Mouse (Mus musculus) hindbrain, embryonic 14.5 days (tissue): Measurements from ENCODE around the gene Prorsd1. TPM values are rescaled to one million over a fixed set of nuclear protein-coding genes. Genes with fewer than 3 reads are reported as not detected.

Experiments used
- ATAC-seq: fragments of 200-750 bp; cut with Nextera tagmentation; 2 replicates; pipeline ENCODE4 v1.8.0; 2017; ENCODE audit warnings: moderate number of reproducible peaks, mild to moderate bottlenecking, moderate TSS enrichment, moderate library complexity; ENCODE audit not compliant: low FRiP score
- DNase-seq: peaks from one replicate; pipeline ENCODE4 v3.0.0-alpha.2; 2015; ENCODE audit warnings: low spot score
- H3K27ac ChIP-seq: fragments of 300-500 bp; sonication (generic); 2 replicates; pipeline ENCODE4 v1.5.1; 2014; ENCODE audit warnings: mild to moderate bottlenecking, moderate library complexity
- H3K27me3 ChIP-seq: fragments of 300-500 bp; sonication (generic); 2 replicates; pipeline ENCODE4 v1.6.1; 2014; ENCODE audit warnings: mild to moderate bottlenecking, low read length, mixed read lengths; ENCODE audit not compliant: control insufficient read depth, insufficient read depth
- H3K36me3 ChIP-seq: fragments of 300-500 bp; sonication (generic); replicated peaks from 2 replicates; pipeline ENCODE4 v1.6.1; 2014; ENCODE audit not compliant: control insufficient read depth, insufficient read depth
- H3K4me1 ChIP-seq: fragments of 300-500 bp; sonication (generic); replicated peaks from 2 replicates; pipeline ENCODE4 v1.6.1; 2014; ENCODE audit warnings: antibody characterized with exemption, low read length, mixed read lengths; ENCODE audit not compliant: control insufficient read depth, insufficient read depth
- H3K4me2 ChIP-seq: fragments of 300-500 bp; sonication (generic); replicated peaks from 2 replicates; pipeline ENCODE4 v1.6.1; 2014; ENCODE audit warnings: mild to moderate bottlenecking, moderate library complexity
- H3K4me3 ChIP-seq: fragments of 300-500 bp; sonication (generic); replicated peaks from 2 replicates; pipeline ENCODE4 v1.5.1; 2014; ENCODE audit warnings: mild to moderate bottlenecking, low read length
- H3K9ac ChIP-seq: fragments of 300-500 bp; sonication (generic); 2 replicates; pipeline ENCODE4 v1.6.1; 2014
- H3K9me3 ChIP-seq: fragments of 300-500 bp; sonication (generic); 2 replicates; pipeline ENCODE4 v1.6.1; 2016; ENCODE audit warnings: low read length; ENCODE audit not compliant: control insufficient read depth
- WGBS: fragments of 180-500 bp; shearing (Covaris S2); extraction: QIAGEN DNeasy Blood & Tissue Kit; methylation state at CpG from one replicate; pipeline ENCODE4 v1.1.7; 2014; 5-methylcytosine and 5-hydroxymethylcytosine counted together
- polyA plus RNA-seq: library from polyadenylated mRNA; unstranded; fragments of >200 nt; fragmentation: Nextera tagmentation; extraction: Ambion mirVana; gene quantifications from 2 replicates; pipeline ENCODE4 v1.2.1, GENCODE M21; 2014

Prorsd1 gene
- polyA plus RNA-seq, 1 experiment from 2014 or later, result 15.4 TPM

DNA sequence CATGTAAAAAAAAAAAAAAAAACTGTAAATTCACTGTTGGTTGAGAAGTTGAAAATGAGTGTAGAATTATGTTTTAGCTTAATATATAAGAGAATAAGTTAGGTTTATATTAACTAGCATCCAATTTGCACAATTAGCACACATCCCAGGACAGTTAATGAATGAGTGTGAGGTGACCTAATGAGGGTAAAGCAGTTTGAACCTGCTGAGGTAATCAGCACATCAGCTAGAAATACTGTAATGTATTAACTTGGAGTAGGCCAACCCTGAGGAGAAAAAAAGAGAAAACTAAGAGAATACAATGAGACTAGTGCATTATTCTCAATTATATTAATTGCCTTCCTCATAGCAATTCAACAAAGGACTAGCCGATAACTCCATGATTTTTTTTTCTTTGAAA lies 5.4 kb downstream of the Prorsd1 start:
- Histone ChIP-seq H3K36me3 (peaks cover 55% of the 10 kb centered on the region), H3K4me2 (no peak overlapping the region), H3K9me3 (no peaks in the 10 kb centered on the region), H3K27me3 (no peaks in the 10 kb centered on the region), H3K9ac (no peak overlapping the region), H3K4me1 (no peaks in the 10 kb centered on the region), H3K27ac (no peak overlapping the region), H3K4me3 (no peak overlapping the region)
- WGBS, result 100% methylated on average over 1 of the region's 1 CpGs
- ATAC-seq, result no peak
- DNase-seq, result no peak

DNA sequence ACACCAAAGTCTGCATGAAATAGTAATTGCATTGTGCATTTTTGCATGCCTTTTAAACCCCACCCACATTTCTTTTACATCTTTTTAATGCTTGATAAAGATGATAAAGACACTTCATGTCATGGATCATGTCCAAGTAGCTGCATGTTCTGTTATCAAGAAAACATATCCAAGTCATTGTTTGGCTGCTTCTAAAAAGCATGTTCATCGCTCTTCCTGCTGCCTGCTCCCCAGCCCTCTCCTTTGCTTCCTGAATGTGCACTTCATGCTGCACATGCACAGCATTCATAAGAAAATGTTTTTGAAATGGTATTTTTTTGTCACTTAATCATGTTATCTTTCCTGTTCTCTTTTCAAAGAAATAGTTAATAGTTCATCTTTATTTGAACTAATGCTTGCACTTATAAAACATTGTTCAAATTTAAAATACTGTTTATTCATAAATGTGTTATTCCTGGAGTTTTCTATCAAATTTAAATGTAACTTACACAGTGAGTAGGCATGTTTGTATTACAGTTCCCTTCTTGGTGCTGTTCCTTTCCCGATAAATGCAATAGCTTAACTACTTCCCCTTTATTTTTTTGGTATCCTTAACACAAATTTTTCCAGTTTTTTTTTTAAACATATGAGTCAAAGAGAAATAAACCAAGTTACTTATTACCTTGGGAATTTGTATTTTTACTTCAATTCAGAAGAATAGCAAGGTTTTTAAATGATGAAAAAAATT lies 9.8 kb downstream of the Prorsd1 start:
- ATAC-seq (no peak), DNase-seq (no peak)
- Histone ChIP-seq H3K4me3 (no peak overlapping the region), H3K27ac (no peak overlapping the region), H3K4me1 (no peaks in the 10 kb centered on the region), H3K36me3 (peaks cover 71% of the 10 kb centered on the region), H3K9ac (no peak overlapping the region), H3K4me2 (no peak overlapping the region), H3K9me3 (no peaks in the 10 kb centered on the region), H3K27me3 (no peaks in the 10 kb centered on the region)
- 98% methylated on average over 2 of the region's 2 CpGs for WGBS

DNA sequence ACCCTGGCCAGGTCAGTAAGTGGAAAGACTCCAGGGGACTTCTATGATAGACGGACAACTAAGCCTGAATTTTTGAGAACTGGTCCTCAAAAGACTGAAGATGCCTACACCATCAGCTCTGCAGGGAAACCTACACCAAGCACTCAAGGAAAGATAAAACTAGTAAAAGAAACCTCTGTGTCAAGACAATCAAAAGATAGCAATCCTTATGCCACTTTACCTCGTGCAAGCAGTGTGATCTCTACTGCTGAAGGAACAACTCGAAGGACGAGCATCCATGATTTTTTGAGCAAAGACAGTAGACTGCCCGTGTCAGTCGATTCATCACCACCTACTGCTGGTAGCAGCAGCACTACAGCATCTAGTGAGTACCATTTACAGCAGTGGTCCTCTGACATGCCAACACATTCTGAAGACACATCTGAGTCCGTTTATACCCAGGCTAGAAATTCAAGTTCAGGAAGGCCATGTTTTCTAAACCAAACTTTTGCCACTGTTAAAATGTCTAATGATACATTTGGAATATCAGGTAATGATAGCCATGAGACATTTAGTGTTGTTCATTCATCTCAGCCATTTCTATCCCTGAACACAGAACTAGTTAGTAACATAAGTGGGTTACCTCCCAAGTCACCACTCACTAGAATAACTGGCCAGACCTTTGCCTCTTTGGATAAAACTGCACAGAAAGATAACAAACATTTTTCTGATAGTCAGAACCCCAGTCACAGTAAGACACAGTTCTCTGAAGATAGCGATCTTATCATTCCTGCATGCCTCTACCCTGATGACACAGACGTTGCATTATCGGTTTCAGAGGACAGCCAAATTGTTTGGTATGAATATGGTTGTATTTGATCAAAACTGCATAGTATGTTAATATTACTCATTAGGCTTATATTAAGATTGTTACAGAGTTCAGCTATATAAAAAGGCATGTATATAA lies 10.6 kb downstream of the Prorsd1 start:
- Histone ChIP-seq H3K4me1 (no peaks in the 10 kb centered on the region), H3K27me3 (no peaks in the 10 kb centered on the region), H3K9me3 (no peaks in the 10 kb centered on the region), H3K36me3 (peaks cover 71% of the 10 kb centered on the region), H3K9ac (no peak overlapping the region), H3K4me2 (no peak overlapping the region), H3K4me3 (no peak overlapping the region), H3K27ac (no peak overlapping the region)
- WGBS, result 94% methylated on average over 10 of the region's 10 CpGs
- ATAC-seq (no peak), DNase-seq (no peak)

DNA sequence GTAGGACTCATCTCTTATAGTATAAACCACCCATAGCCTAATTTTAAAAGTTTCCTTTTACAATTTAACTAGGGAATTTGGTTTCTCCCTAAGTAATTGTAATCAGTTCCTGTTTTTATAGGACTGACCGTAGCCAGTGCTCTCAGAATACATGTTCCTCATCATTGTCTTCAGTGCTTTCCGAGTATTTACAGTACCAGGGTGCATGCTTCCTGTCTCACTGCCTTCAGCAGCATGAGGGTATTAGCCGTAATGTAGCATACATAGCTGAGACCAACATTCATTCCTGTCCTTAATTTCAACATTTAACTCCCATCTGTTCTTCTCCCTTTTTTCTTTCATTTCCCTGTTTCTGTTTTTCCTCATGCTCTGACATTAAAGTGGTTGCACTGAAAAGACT lies 17.9 kb downstream of the Prorsd1 start:
- WGBS, result 91% methylated on average over 3 of the region's 3 CpGs
- H3K36me3 ChIP-seq, result peaks cover 59% of the 10 kb centered on the region

DNA sequence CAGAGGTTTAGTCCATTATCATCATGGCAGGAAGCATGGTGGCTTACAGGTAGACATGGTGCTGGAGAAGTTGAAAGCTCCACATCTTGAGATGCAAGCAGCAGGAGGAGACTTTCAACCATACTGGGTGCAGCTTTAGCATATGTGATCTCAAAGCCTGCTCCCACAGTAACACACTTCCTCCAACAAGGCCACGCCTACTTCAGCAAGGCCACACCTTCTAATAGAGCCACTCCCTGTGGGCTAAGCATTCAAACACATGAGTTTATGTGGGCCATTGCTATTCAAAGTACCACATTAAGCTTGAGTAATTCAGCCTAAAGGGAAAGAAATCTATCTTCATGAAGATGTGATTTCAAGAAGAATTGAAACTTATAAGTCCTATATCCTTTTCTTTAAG lies 21.7 kb downstream of the Prorsd1 start:
- DNase-seq (no peak), ATAC-seq (no peak)
- Histone ChIP-seq H3K27me3 (no peaks in the 10 kb centered on the region), H3K4me2 (no peak overlapping the region), H3K4me1 (no peaks in the 10 kb centered on the region), H3K4me3 (no peak overlapping the region), H3K36me3 (peaks cover 62% of the 10 kb centered on the region), H3K9ac (no peak overlapping the region), H3K27ac (no peak overlapping the region), H3K9me3 (no peaks in the 10 kb centered on the region)
- WGBS, result 94% methylated on average over 1 of the region's 1 CpGs

More for the DNA sequence above, 17.9 kb downstream of the Prorsd1 start:
- Histone ChIP-seq H3K27ac (no peak overlapping the region), H3K27me3 (no peaks in the 10 kb centered on the region), H3K4me1 (no peaks in the 10 kb centered on the region), H3K9ac (no peak overlapping the region), H3K9me3 (no peaks in the 10 kb centered on the region), H3K4me2 (no peak overlapping the region), H3K4me3 (no peak overlapping the region)
- ATAC-seq (no peak), DNase-seq (no peak)

DNA sequence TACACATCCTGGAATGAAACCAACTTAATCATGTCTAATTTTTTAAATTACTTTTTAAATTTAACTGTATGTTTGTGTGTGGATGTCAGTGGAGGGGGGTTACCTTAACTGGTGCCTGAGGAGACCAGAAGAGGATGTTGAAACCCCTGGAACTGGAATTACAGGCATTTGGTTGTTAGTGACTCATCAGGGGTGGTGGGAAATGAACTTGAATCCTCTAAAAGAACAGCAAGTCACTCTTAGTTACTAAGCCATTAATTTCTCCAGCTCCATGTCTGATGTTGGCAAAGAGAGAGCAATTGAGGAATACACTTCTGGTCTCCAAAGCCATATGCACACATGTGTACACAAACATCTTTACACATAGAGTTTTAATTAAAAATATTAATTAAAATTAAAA lies 40.2 kb downstream of the Prorsd1 start:
- Histone ChIP-seq H3K9ac (no peak overlapping the region), H3K4me3 (no peak overlapping the region), H3K4me1 (no peaks in the 10 kb centered on the region), H3K27me3 (no peaks in the 10 kb centered on the region), H3K9me3 (no peaks in the 10 kb centered on the region), H3K36me3 (peaks cover 43% of the 10 kb centered on the region), H3K27ac (no peak overlapping the region), H3K4me2 (no peak overlapping the region)
- ATAC-seq (no peak), DNase-seq (no peak)

Other genes with a start within 250 kb of the Prorsd1 start
- gene Ccdc88a, start 141.4 kb downstream of the Prorsd1 start, polyA plus RNA-seq, result 66.8 and 68.2 TPM in 2 replicates
- gene Mtif2, start 11.4 kb upstream of the Prorsd1 start, polyA plus RNA-seq, result 30.3 and 35.2 TPM in 2 replicates
- gene Clhc1, start 32.9 kb upstream of the Prorsd1 start, polyA plus RNA-seq, result 0.27 and 0.33 TPM in 2 replicates
- gene Rps27a, start 33.1 kb upstream of the Prorsd1 start, polyA plus RNA-seq, result 615 and 722 TPM in 2 replicates
- gene Rtn4, start 177.9 kb upstream of the Prorsd1 start, polyA plus RNA-seq, result 112 and 120 TPM in 2 replicates